In the genomic region with DNA sequence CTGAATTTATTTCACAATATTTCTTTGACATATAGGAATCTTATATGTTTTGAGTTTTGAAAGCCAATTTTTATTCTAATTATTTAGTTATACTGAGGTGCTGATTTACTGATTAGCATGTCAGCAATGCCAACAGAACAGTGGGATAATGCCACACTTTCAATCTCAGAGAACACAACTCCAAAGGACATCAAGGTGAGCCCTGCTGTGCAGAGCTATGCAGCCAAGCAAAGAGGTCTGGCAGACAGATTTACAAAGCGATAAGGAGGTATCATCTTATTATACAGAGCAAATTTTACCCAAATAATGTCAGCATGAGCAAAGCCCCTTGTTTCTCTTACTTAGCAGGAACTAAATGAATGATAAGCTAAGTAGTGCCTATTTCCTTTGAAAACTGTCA, we compare ENCODE assay signal across 10 mouse cellular contexts.
"Had no signal": no experiment of that assay in that cellular context is flagged by ENCODE, and none has a peak within 500 bp of the region (broad histone marks: within the 10 kb centered on the region; RNA-seq: fewer than 3 reads in every experiment).

No protein-coding gene starts in this region.

- DNase-seq: kidney, postnatal 25 days; layer of hippocampus, postnatal 36 days; liver, postnatal 0 days; lung, embryonic 14.5 days; right cerebral cortex, adult 18-20 months; right cerebral cortex, postnatal 14 days; right cerebral cortex, postnatal 4 days; thymus, adult 2 months; thymus, postnatal 14 days; thymus, postnatal 4 days had no signal
